Mouse (Mus musculus) lung, postnatal 0 days (tissue): ENCODE results near the gene Ppp6r3.

Source experiments
- CTCF ChIP-seq: IDR thresholded peaks from 2 replicates; pipeline ENCODE4 v1.5.1; 2016; ENCODE audit warnings: antibody characterized with exemption, mild to moderate bottlenecking
- EP300 ChIP-seq: IDR thresholded peaks from 2 replicates; pipeline ENCODE4 v1.6.1; 2016; ENCODE audit warnings: antibody characterized with exemption, mild to moderate bottlenecking, control low read depth

DNA sequence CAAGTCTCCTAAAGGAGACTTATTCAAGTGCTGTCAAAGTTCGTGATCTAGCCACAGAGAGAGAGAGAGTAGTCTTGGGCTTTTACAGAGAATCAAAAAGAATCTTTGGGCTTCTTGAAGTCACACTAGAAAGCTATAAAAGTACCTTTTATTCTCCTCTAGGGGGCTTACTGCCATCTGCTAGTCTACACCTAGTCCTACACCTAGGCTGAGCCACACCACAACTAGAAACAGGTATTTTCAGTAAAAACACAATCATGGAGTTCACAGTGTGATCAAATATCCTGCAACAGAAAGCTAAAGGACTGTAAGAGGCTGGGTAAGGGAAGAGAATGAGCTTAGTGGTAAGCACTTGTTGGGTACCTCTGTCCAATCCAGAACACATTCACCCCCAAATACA, 27.2 kb downstream of the Ppp6r3 start:
- no peak for TF ChIP-seq EP300
- no peak for TF ChIP-seq CTCF
